Mouse (Mus musculus): Measurements from ENCODE around the gene Teddm3. TPM values are rescaled to one million over a fixed set of nuclear protein-coding genes. Genes with fewer than 3 reads are reported as not detected.
"Not testable (repeated sequence)": the region's sequence is repeated elsewhere in the genome, so short reads cannot be mapped to it uniquely, and the experiment has no call there.

Gene Teddm3
- not detected in 2 replicates for polyA plus RNA-seq (2016; fragmentation: Nextera tagmentation; extraction: Ambion mirVana)

DNA sequence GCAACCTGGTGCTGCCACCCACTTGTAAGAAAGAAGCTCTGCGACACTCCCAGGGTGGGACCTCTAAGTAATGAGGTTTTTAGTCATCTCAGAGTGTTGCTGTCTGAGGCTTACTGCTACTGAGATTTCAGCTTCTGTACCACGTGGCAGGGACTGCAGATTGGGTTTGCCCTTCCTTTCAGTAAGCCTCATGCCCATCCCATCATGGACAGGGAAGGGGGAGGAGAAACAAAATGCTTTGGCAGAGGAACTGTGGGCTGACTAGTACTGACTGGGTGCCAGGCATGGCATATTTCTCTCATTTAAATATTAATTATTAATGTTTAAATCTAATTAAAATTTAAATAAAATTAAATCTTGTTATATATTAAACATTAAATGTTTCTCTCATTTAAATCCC lies at the start of gene Teddm3:
Gene Teddm3, minus strand, starts transcription at position 101 of the 400 bp plus-strand sequence.
- H3K27ac ChIP-seq; H3K9me3 ChIP-seq; H3K27me3 ChIP-seq; H3K36me3 ChIP-seq (replicated peaks); H3K9ac ChIP-seq; H3K4me1 ChIP-seq; H3K4me3 ChIP-seq (replicated peaks); H3K4me2 ChIP-seq; ATAC-seq (ENCODE audit: low FRiP score): not testable (repeated sequence)
- WGBS: no CpG with 5 or more reads among the region's 2 CpGs

DNA sequence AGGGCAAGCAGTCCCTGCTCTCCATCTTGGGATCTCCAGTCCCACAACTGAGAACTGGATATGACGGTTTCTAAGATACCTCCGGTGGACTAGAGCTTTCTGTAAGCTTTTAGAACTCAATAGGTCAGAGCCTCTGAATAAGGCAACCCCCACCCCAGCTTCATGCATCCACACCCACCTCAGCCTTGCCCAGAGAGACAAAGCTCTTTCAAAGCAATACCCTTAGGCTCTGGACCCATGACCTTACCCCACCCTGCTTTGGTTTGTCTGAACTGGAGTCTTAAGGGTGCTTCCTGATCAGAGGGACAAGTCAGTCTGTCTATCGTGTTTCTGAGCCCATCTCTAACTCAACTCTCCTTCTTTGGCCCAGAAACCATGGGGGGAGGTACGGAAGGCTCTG lies 48.9 kb upstream of the Teddm3 start:
- Histone ChIP-seq H3K9ac (no peak overlapping the region), H3K9me3 (no peaks in the 10 kb centered on the region), H3K4me1 (peaks cover 24% of the 10 kb centered on the region), H3K4me2 (no peak overlapping the region), H3K36me3 (replicated peaks) (no peaks in the 10 kb centered on the region), H3K27me3 (peaks cover 31% of the 10 kb centered on the region), H3K4me3 (replicated peaks) (no peak overlapping the region), H3K27ac (no peak overlapping the region)
- ATAC-seq (ENCODE audit: low FRiP score): no peak
- 82% methylated on average over 4 of the region's 4 CpGs for WGBS

DNA sequence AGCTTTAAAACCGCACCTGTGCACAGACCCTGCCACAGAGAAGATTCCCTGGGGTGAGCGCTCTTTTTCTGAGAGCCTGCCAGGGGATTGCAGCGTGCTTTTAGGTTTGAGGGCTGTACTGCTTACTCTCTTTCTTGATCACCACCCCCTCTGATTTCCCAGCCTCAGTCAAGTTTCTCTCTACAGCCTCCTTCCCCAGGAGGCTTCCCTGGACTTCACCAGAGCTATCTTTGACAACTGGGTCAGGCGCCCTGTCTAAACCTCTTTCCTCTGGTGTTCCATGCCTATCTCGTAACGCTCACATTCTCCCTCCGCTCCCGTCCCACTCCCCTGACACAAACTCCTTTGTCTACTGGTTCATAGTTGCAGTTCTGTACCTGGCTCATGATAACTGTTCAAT lies 45.6 kb upstream of the Teddm3 start:
- Histone ChIP-seq H3K4me1 (no peaks in the 10 kb centered on the region), H3K4me2 (no peak overlapping the region), H3K9me3 (no peaks in the 10 kb centered on the region), H3K36me3 (replicated peaks) (no peaks in the 10 kb centered on the region), H3K27me3 (peaks cover 24% of the 10 kb centered on the region), H3K4me3 (replicated peaks) (no peak overlapping the region), H3K9ac (no peak overlapping the region), H3K27ac (no peak overlapping the region)
- ATAC-seq (ENCODE audit: low FRiP score): no peak
- WGBS: 56% methylated on average over 8 of the region's 8 CpGs

DNA sequence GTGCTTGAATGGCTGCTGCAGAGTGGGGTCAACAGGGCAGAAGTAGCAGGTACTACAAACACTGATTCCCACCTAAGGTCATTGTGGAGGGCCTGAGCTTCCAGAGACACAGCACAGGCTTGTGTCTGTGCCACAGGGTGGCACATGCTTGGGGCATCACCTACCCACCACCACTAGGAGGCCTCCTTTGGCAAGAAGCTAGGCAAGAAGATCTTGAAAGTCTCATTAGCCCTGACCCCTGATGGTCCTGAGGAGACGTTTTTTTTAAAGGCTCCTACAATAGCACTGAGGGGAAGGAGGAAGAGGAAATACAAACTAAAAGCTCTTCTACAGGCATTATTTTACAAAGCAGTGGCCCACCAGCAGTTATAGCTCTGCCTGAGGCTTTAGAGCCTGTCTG lies 44.7 kb upstream of the Teddm3 start:
- Histone ChIP-seq H3K4me2 (no peak overlapping the region), H3K36me3 (replicated peaks) (no peaks in the 10 kb centered on the region), H3K9me3 (no peaks in the 10 kb centered on the region), H3K27me3 (peaks cover 22% of the 10 kb centered on the region), H3K27ac (no peak overlapping the region), H3K9ac (no peak overlapping the region), H3K4me1 (no peaks in the 10 kb centered on the region), H3K4me3 (replicated peaks) (no peak overlapping the region)
- no peak for ATAC-seq (ENCODE audit: low FRiP score)
- 7% methylated on average over 1 of the region's 1 CpGs for WGBS

DNA sequence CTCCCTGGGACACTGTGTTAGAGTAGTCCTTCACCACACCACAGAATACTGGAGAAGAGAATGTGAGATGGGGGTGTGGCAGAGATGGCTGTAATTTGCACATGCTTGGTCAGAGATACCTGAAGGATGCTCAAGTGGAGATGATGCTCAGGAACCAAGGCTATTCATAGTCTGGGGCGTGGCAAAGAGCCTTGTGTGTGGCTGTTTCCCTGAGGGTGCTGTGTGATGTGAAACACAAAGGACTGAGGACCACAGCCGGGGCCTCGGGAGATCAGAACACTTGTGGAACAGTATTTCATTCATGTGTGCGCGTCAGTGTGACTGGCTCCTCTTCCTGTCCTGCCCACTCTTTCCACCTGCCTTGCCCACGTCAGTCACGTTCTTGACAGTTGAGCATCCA lies 44.2 kb upstream of the Teddm3 start:
- no peak for ATAC-seq (ENCODE audit: low FRiP score)
- WGBS: 84% methylated on average over 7 of the region's 7 CpGs
- no peak overlapping the region for H3K27ac ChIP-seq
- no peak overlapping the region for H3K9ac ChIP-seq
- H3K27me3 ChIP-seq: peaks cover 17% of the 10 kb centered on the region
- H3K36me3 ChIP-seq (replicated peaks): no peaks in the 10 kb centered on the region
- H3K4me2 ChIP-seq: no peak overlapping the region
- no peaks in the 10 kb centered on the region for H3K4me1 ChIP-seq
- no peak overlapping the region for H3K4me3 ChIP-seq (replicated peaks)
- no peaks in the 10 kb centered on the region for H3K9me3 ChIP-seq

DNA sequence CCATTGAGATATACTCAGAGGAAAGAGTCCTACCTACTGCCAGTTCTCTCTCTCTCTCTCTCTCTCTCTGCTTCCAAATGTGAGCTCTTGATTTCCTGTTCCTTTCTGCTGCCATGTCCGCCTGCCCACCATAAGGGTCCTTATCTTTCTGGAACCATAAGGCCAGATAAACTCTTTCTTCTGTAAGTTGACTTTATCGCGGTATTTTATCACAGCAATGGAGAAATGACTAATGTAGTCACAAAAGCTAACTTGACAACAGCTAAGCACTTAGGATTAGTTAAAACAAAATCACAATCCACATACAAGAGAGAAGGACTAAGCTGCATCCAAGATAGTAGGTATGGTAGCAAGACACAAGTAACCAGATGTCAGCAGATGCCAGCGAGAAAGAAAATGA lies 43.7 kb upstream of the Teddm3 start:
- Histone ChIP-seq H3K9me3 (no peaks in the 10 kb centered on the region), H3K36me3 (replicated peaks) (no peaks in the 10 kb centered on the region), H3K4me1 (no peaks in the 10 kb centered on the region), H3K4me2 (no peak overlapping the region), H3K27me3 (peaks cover 12% of the 10 kb centered on the region), H3K9ac (no peak overlapping the region), H3K27ac (no peak overlapping the region), H3K4me3 (replicated peaks) (no peak overlapping the region)
- WGBS: 89% methylated on average over 4 of the region's 4 CpGs
- ATAC-seq (ENCODE audit: low FRiP score): no peak

DNA sequence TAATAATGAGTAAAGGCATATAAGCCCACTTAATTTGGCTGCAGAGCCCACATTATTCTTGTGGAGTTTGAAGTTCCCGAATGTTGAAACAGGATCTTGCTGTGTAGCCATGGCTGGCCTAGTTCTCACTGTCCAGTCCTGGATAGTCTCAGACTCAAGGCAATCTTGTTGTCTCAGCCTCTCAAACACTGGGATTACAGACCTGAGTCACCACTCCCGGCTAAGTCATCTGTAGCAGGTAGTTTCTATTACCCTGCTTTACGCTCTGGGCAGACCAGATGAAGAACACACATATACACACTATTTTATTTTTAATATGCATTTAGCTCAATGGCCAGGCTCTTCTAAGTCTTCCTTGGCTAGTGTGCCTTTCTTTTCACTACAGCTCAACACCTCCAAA lies 42.8 kb upstream of the Teddm3 start:
- WGBS: 84% methylated on average over 3 of the region's 3 CpGs
- Histone ChIP-seq H3K4me3 (replicated peaks) (no peak overlapping the region), H3K4me2 (no peak overlapping the region), H3K27me3 (peaks cover 9% of the 10 kb centered on the region; the same call in 1 of the 2 replicates), H3K4me1 (no peaks in the 10 kb centered on the region), H3K27ac (no peak overlapping the region), H3K9me3 (no peaks in the 10 kb centered on the region), H3K9ac (no peak overlapping the region), H3K36me3 (replicated peaks) (no peaks in the 10 kb centered on the region)
- no peak for ATAC-seq (ENCODE audit: low FRiP score)

DNA sequence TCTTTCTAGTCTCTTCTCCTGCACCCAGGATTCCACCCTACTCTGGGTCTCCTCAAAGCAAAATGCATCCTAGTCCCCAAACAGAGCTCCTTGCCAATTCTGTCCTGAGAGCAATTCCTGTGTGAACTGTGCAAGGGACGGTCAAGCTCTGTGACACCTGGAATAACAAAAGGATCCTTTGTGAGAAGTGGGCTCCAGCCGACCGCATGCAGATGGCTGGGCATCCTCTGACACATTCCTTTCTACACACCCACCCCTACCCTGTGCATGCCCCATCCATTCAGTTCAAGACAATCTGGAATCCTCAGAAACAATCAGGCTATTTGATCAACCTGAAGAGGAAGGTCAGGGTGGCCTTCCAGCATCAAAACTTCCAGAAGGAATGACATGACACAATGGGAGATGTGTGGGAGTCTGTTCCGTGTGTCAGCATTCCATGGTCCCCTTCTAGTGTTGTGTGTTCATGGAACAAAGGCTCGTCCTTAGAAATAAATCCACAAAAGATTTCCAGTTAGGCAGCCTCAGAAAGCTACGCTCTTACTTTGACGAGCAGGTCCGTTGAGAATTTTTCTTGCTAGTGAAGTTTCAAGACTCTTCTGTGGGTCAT lies 41.6 kb upstream of the Teddm3 start:
- Histone ChIP-seq H3K9me3 (no peaks in the 10 kb centered on the region), H3K27ac (no peak overlapping the region), H3K4me2 (no peak overlapping the region), H3K9ac (no peak overlapping the region), H3K4me3 (replicated peaks) (no peak overlapping the region), H3K36me3 (replicated peaks) (no peaks in the 10 kb centered on the region), H3K27me3 (peaks cover 9% of the 10 kb centered on the region; the same call in 1 of the 2 replicates), H3K4me1 (no peaks in the 10 kb centered on the region)
- ATAC-seq (ENCODE audit: low FRiP score): no peak
- 55% methylated on average over 8 of the region's 8 CpGs for WGBS

DNA sequence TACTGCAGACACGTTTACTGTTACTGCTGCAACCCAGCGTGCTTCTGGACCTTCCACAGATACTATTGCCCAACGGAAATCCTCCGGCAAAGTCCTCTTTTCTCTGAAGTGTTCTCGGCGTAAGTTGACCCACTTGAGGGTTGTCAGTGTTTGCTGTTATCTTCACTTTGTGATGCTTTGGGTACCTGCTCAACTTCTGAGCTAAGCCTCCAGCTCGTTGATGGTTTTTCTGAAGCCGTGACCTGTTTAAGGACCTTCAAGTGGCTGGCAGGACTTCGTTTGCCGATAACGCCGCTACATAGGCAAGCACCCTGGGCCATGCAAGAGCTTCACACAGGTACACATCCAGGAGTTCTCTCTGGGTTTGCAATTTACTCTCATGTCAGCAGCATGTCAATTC lies 40.4 kb upstream of the Teddm3 start:
- H3K4me2 ChIP-seq: no peak overlapping the region
- no peak overlapping the region for H3K9ac ChIP-seq
- no peaks in the 10 kb centered on the region for H3K9me3 ChIP-seq
- ATAC-seq (ENCODE audit: low FRiP score): no peak
- H3K36me3 ChIP-seq (replicated peaks): no peaks in the 10 kb centered on the region
- H3K27ac ChIP-seq: no peak overlapping the region
- 89% methylated on average over 12 of the region's 12 CpGs for WGBS
- no peak overlapping the region for H3K4me3 ChIP-seq (replicated peaks)
- 0 out of 2 replicates have a peak, but pooled peaks cover 3% of the 10 kb centered on the region for H3K27me3 ChIP-seq
- no peaks in the 10 kb centered on the region for H3K4me1 ChIP-seq

DNA sequence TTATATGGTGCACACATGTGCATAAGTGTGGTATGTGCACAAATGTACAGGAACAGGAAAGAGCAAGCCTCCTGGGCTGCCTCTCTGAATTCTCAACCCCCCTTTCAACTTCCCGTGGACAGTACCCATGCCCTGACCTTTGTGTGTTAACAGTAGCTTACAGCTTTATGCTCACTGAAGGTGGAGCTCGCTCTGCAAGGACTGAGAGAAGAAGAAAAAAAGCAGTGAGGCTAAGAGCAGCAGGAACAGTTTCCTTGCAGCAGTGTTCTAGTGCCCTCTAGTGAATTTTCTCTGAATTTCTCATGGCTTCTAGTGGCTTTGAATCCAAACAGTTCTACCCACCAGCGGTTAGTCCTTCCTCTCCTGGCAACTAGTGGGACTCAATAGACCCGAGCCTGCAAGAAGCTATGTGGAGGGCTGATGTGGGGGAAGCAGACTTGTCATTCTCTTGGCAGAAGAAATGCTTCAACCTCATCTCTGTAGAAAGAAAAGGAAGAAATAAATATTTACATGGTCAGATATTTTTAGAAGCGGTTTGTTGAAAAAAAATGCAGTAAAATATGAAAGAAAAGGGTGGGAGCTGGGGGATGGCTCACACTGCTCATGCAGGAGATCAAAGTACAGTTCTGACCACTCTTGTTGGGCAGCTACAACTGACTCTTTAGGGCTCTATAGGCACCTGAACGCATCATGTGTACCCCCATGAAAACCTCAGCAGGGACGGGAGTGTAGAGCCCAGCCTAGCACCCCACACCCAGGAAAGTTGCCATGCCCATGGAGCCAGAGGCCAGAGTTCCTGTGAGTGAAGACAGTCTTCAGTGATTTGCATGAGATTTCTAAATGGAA lies 38.9 kb upstream of the Teddm3 start:
- no peak overlapping the region for H3K9ac ChIP-seq
- H3K27ac ChIP-seq: no peak overlapping the region
- ATAC-seq (ENCODE audit: low FRiP score): peak; percentile 44; the same call in 1 of the 2 replicates
- H3K4me1 ChIP-seq: 0 out of 2 replicates have a peak, but pooled peaks cover under 1% of the 10 kb centered on the region
- WGBS: 43% methylated on average over 7 of the region's 7 CpGs
- 0 out of 2 replicates have a peak, but pooled peaks cover 3% of the 10 kb centered on the region for H3K27me3 ChIP-seq
- no peak overlapping the region for H3K4me3 ChIP-seq (replicated peaks)
- H3K36me3 ChIP-seq (replicated peaks): no peaks in the 10 kb centered on the region
- no peaks in the 10 kb centered on the region for H3K9me3 ChIP-seq
- H3K4me2 ChIP-seq: no peak overlapping the region

DNA sequence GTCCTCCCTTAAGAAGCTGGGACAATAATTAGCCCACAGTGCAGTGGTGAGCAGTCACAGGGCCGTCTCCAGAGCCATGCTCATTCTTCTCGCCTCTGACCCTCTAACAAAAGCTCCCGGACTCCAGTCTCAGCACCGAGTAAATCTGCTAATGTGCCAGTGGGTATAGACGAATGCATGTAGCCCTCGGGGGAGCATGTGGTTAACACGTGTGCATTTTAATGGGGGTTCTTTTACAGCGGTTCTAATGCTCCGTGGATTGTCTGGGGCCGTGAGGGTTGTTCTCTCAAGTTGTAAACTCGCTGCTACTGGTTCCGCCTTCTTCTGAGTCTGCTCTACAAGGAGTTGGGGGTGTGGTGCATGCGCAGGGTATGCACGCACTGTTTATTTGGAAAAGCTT lies 37.8 kb upstream of the Teddm3 start:
- Histone ChIP-seq H3K4me2 (no peak overlapping the region), H3K4me1 (peaks cover 7% of the 10 kb centered on the region), H3K27me3 (0 out of 2 replicates have a peak, but pooled peaks cover 3% of the 10 kb centered on the region), H3K36me3 (replicated peaks) (no peaks in the 10 kb centered on the region), H3K9me3 (no peaks in the 10 kb centered on the region), H3K4me3 (replicated peaks) (no peak overlapping the region), H3K27ac (no peak overlapping the region), H3K9ac (no peak overlapping the region)
- 63% methylated on average over 14 of the region's 14 CpGs for WGBS
- ATAC-seq (ENCODE audit: low FRiP score): no peak

DNA sequence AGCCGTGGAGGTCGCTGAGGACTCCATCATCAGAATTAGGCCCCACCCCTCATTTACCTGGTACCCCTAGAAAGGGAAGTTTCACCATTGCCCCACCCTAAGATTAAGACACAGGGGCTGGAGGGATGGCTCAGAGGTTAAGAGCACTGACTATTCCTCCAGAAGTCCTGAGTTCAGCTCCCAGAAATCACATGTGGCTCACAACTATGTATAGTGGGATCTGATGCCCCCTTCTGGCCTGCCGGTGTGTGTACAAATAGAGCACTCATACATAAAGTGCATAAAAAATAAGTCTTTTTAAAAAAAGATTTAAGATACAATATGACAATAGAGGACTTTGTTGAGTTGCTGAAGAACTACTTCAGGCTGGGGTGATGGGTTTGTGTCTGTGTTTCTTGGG lies 34.5 kb upstream of the Teddm3 start:
- H3K4me3 ChIP-seq (replicated peaks): no peak overlapping the region
- H3K27ac ChIP-seq: no peak overlapping the region
- ATAC-seq (ENCODE audit: low FRiP score): no peak
- no peak overlapping the region for H3K9ac ChIP-seq
- H3K4me2 ChIP-seq: no peak overlapping the region
- H3K27me3 ChIP-seq: no peaks in the 10 kb centered on the region
- WGBS: 75% methylated on average over 3 of the region's 3 CpGs
- no peaks in the 10 kb centered on the region for H3K36me3 ChIP-seq (replicated peaks)
- peaks cover 7% of the 10 kb centered on the region for H3K4me1 ChIP-seq
- no peaks in the 10 kb centered on the region for H3K9me3 ChIP-seq

DNA sequence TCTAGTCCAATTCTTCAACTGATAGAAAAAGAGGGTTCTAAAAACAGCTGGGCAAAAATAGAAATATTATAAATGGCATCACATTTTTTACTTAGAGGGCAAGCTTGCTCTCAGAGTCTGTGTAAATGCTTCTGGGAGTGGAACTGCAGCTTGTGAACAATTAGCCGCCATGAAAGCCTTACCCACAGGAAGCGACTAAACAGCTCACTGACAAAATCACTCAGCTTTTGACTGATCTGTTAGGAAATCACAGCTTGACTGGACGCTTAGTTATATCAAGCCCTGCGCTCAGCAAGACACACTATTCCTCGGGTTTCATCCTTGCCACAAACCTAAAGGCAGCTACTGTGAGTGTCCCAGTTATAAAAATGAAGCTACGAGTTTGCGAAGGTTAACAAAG lies 33.8 kb upstream of the Teddm3 start:
- H3K4me3 ChIP-seq (replicated peaks): no peak overlapping the region
- H3K4me2 ChIP-seq: no peak overlapping the region
- H3K9ac ChIP-seq: no peak overlapping the region
- H3K27ac ChIP-seq: no peak overlapping the region
- H3K4me1 ChIP-seq: peaks cover 7% of the 10 kb centered on the region
- no peaks in the 10 kb centered on the region for H3K27me3 ChIP-seq
- WGBS: 47% methylated on average over 7 of the region's 7 CpGs
- no peaks in the 10 kb centered on the region for H3K36me3 ChIP-seq (replicated peaks)
- no peaks in the 10 kb centered on the region for H3K9me3 ChIP-seq
- ATAC-seq (ENCODE audit: low FRiP score): no peak

All from forebrain, embryonic 12.5 days (tissue).